Mouse (Mus musculus): ENCODE data around the gene Myh7.

GRCm38 (mm10) chr14:54994136-54994868 is at the start of gene Myh7:
- TF ChIP-seq CHD2 (IDR thresholded peaks at IDR 0.05; ENCODE audit: low read depth, low read length) = no peak
- TF ChIP-seq HCFC1 (IDR thresholded peaks at IDR 0.05; ENCODE audit: borderline replicate concordance, insufficient read depth, low read length) = no peak
- no peak for TF ChIP-seq ZNF384 (IDR thresholded peaks at IDR 0.05; ENCODE audit: low read depth, low read length)

Data from ES-E14 (cell line).